Mouse (Mus musculus): ENCODE results near the gene Pip5k1c.

The Pip5k1c gene

DNA sequence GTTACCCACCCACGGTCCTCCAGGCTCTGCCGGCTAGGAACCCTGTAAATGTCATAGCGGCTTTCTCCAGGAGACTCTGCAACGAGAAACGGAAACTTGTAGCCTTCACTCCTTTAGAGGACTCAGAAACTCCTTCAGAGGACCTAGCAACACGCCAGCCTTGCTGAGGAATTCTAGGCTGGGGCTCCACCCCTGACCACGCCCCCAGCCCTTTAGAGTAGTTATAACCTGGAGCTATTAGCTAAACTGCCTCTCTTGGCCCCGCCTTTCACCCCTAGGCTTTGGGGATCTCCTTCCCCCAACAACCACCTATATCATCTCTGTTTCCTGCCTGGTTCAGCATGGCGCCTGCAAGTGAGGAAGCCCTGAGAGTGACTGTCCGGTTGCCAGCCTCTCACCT, 13.3 kb upstream of the Pip5k1c start:
- CTCF ChIA-PET = no interaction called here

DNA sequence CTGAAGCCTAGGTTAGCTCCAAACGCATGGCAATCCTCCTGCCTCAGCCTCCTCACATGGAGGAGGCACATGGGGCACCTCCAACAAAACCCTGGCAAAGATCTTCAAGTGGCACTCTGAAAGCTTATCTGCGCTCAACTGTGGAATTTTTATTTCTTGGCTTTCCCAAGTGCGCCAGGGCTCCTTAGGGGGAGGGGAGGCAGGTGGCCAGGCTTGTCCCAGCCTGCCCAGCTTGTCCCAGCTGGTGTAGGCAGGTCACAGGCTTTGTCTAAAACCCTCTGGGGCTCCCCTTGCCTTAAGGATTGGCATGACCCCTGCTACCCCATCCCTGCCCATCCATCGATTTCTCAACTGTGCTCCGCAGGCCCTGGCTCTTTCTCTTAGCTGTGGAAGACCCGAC, 8.6 kb upstream of the Pip5k1c start:
- CTCF ChIA-PET = interaction anchor here (0.7 kb wide), 1 partner anchor 12 kb away, joined by 3 read pairs; no protein-coding TSS in a partner anchor

DNA sequence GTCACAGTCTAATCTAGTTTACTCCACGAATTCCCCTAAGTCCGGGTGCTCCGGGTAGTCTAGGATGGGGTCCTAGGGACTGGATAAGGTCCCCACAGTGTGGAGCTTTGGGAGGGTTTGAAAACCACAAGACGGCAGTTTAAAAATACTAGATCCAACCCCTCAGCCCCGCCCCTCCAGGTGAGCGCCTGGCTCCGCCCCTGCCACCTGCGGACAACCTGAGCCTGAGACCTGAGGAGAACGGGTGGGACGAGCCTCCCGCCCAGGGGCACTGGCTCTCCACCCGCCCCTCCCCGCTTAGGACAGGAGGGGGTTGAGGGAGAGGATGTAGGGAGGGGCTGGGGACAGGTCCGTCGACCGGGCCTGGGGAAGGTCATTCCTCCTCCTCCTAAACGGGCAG, 8.0 kb upstream of the Pip5k1c start:
- CTCF ChIA-PET = interaction anchor here (0.7 kb wide), 1 partner anchor 11 kb away, joined by 3 read pairs; no protein-coding TSS in a partner anchor

DNA sequence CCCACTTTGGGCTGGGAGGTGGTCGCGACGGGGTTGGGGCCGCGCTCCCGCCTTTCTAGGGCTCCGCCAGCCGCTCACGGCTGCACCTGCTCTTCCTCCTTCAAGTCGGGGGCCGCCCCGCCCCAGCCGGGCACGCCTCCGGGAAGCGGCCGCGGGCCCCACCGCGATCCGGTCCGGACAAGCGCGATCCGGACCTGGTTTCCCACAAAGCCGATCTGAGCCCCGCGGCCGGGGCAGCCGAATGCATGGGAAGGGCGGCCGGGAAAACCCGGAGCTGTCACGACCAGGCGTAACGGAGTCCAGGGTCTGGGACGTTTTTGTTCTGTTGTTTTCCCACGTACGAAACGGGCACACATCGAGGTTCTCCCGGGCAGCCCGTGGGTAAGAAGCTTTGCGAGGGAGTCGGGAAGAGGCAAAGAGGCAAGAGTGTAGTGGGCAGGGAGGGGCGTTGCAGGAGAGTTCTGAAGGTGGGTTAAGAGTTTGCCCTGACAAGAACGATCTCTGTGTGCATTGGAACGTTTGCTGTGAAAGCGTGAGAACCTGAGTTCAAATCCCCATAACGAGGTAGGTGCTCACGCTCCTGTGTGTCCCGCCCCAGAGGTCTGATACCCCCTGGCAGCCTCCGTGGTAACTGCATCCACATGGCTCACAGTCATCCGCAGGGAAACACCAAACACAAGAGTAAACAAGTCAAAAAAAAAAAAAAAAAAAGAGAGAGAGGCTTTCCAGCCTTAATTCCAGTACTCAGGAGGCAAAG, 6.9 kb upstream of the Pip5k1c start:
- CTCF ChIA-PET = interaction anchor here (0.5 to 0.7 kb wide), 2 partner anchors 14 to 141 kb away, joined by 3 to 4 read pairs; no protein-coding TSS in a partner anchor

DNA sequence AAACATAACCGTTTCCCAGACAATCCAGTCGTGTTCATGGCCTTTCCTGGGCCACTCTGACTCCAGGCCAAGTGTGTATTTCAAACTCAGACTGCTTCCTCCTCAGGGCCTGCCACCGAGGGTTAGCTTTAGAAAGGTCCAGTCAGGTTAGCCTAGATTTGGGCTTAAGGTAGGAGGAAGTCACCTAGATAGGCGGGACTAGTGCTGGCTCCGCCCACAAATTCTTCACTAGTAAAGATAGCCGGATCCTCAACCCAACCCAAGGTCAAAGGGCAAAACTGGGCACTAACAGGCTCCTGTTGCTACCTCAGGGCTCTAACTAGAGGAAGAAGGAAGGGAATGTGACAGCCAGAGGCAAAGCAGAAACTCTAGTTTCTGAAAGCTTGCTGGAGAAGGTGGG, 6.2 kb upstream of the Pip5k1c start:
- CTCF ChIA-PET = no interaction called here

DNA sequence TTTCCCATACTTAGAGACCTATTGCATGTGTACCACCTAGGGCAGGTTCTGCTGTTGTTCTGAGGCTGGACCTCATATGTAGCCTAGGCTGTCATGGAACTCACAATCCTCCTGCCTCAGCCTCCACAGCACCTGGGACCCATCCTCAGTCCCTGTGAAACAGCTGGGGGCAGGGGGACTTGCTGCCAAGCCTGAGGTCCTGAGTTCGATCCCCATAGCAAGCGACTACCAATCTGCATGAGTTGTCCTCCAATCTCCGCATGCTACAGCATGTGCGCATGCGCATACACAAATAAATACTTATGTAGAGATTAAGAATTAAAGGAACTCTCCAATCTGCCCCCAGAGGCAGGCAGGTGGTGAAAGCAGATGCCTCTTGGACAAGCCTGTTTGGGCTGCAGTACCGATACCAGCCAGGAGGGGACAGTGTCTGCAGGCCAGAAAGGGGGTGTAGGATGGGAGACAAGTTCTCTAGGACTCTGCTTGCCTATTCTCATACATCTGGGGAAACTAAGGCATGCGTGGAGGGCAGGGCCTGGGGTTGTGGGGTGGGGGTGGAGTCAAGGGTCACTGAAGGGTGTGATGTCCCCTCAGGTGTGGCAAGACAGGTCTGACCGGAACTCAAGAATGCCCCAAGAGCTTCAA, 5.1 kb upstream of the Pip5k1c start:
- CTCF ChIA-PET = interaction anchor here (0.5 to 2.7 kb wide), 3 partner anchors 17 to 1237 kb away, joined by 5 to 15 read pairs (median 11); partner anchors contain the start of genes Apba3 and Mrpl54

DNA sequence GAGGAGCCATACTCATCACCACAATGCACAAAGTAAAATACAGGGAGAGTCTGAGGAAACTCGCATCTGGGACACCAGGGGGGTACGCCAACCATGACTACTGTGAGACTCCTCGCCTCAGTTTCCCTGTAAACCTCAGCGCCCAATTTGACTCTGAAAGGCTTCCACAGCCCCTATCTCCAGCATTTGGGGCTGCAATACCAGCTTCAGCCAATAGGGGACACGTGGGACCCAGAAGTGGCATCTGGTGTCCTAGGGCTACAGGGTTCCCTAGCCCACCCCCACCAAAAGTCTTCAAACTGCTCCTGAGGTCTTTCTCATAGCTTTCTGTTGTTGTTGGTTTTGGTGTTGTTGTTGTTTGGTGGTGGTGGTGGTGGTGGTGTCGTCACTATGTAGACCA, 4.2 kb upstream of the Pip5k1c start:
- CTCF ChIA-PET = interaction anchor here (0.6 to 2.7 kb wide), 4 partner anchors 16 to 475 kb away, joined by 3 to 11 read pairs (median 5); partner anchors contain the start of genes Apba3 and Mrpl54

DNA sequence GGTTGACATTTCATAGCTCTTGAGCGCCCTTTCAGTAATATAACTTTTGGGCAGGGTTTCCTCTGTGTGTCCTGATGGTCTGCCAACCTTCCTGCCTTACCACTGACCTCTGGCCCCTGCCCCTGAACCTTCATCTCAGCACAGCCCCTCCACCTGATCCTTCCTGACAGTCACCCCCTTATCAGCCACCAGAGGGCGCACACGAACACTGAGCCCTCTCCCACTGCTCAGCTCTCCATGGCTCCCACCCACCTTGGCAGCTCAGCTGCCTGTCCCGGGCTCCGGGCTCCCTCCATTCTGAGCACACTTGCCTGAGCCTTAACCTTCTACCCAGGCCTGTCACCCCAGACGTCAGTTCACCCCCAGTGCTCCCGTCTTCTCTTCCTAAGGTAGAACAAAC, 3.5 kb upstream of the Pip5k1c start:
- CTCF ChIA-PET = interaction anchor here (0.5 to 2.7 kb wide), 6 partner anchors 16 to 116 kb away, joined by 3 to 11 read pairs (median 5); partner anchors contain the start of genes Apba3 and Mrpl54

DNA sequence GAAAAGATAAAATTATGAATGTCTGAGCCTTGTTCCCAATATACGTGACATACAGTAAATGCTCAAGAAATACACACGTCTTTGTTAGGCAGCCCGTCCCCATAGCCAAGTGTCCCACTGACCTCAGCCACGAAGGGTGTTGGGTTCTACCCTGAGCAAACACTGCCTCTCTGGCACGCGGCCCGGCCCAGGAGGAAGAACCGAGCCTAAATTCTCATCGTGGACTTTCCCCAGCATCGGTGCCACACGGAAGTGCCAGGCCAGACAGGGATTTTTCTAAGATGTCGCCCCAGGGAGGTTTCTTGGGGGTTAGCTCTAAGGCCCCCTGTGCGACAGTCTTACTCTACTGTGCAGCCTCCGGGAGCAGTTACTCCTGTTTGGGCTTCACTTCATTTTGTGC, 3.0 kb upstream of the Pip5k1c start:
- CTCF ChIA-PET = interaction anchor here (0.5 to 2.7 kb wide), 3 partner anchors 15 to 115 kb away, joined by 3 to 11 read pairs (median 4); no protein-coding TSS in a partner anchor

DNA sequence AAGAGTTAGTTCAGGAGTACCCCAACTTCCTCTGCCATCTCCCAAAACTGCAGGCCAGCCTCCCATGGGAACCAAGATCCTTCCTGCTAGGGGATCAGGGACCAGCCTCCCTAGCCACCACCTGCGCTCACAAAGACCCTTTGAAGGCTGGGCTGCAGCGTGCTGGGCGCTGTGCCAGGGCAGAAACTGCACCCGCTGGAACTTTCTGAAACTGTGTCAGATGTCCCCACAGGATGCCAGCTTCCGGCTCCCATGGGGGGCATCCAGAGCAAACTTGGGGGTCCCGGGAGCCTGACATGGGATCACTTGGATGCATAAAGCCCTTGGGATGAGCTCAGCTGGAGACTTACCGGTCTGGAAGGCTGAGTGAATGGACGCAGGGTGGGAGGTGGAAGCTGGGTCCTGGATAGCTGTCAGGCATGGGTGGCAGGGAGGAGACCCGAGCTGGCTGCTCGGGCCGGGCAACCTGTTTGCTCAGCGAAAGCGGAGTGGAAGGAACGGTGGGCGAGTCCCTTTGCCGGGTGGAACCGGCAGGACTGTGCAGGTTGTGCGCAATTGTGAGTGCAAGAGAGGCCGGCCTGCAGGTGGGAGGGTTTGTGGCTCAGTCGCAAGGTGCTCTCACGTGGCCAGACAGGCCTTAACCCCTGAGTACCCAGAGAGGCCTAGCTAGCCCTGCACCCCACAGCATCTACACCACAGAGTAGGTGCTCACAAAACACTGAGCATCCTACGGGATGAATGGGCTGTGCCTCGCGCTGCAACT, 1.9 kb upstream of the Pip5k1c start:
- CTCF ChIA-PET = interaction anchor here (0.7 to 0.9 kb wide), 3 partner anchors 15 to 88 kb away, joined by 3 to 23 read pairs (median 13); no protein-coding TSS in a partner anchor

DNA sequence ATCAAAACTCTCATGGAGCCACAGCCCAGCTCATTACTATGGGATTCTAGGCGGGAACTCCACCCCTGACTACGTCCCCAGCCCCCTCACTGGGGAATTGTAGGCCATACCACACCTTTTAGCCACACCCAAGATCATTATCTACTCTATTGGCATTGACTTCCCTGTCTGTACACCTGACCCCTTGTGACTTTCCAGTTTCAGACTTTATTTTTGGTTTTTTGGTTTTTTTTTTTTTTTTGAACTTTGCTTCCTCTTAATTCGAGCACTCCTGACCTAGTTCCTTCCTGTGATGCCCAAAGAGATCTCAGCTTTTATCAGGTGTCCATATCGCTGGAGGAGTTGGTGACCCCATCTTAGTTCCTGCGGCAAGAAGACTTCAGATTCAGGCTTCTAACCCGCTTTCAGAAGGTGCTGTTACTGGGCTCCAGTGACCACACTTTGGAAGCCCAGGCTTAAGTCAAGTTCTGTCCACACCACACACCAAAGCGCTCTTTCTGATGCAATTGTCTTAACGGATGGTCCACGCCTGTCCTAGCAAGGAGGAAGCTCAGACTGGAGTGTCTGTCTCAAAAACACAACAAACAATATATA, 1.2 kb upstream of the Pip5k1c start, which contains the start of gene Tjp3:
Gene Tjp3, minus strand, starts transcription at position 71 of the 594 bp plus-strand sequence.
- CTCF ChIA-PET = interaction anchor here (0.7 to 1.8 kb wide), 3 partner anchors 10 to 249 kb away, joined by 3 to 13 read pairs (median 7); no protein-coding TSS in a partner anchor

DNA sequence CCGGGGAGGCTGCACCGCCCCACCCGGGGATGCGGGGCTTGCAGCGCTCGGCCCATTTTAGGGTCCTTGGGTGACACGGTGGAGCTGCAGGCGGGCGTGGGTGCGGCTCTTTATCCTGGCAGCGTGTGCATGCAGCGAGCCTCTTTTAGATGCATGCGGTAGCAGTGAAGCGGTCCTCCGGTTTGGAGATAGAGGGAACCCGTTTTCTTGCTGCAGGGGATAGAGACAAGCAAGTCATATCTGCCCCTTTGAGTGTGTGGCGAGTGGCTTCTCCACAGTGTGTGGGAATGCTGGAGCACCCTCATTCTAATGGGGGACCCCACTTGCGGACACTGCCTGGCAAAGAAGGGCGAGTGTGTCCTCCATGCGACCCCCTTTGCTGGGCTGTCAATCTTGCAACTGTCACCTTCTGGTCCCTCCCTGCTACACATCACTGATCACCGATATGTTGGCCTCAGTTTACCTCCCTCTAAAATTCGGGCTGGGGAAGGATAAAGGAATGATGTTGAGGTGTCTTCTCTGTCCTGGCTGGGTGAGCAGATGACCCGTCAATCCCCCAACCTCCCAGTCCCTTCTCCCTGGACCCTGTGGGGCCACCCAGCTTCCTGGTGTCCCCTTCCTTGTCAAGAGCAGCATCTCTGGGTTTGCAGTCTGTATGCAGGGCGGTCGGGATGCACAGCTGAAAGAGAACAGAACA, 719 bp downstream of the Pip5k1c start:
- CTCF ChIA-PET = interaction anchor here (1.2 to 1.8 kb wide), 2 partner anchors 8 to 24 kb away, joined by 3 to 7 read pairs; no protein-coding TSS in a partner anchor

DNA sequence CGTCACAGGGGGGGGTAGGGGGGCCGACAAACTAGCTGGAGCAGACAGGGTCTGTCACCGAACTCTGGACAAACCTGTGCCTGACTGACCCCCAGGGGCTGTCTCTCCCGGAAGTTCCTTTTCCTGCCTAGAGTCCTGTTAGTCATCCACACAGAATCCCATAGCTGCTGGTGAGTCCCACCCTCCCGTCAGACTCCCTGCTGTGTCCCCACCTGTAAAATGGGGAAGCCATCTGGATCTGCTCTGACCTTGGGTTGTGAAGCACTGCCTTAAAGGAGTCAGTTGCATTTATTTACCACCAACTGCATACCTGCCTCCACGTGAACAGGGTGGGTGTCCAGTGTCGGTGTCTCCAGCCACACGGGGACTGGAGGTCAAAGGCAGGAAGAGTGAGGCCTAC, 1.7 kb downstream of the Pip5k1c start:
- CTCF ChIA-PET = no interaction called here

DNA sequence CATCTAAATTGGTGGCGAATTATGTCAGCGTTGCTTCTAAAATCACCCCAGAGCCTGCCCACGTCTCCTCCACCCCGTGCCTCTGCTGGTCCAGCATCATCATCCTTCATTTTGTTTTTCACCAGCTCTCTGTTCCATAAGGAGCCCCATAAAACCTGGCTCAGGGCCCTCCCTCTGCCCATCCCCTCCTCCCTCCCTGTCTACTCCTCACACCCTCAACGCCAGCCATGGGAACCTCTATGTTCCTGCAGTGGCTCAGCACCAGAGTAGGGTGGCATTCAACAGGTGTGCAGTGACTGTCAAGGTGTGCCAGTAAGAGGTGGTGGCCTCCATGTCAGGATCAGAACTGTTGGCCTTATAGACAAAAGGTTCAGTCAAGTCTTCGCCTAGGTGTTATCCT, 2.4 kb downstream of the Pip5k1c start:
- CTCF ChIA-PET = no interaction called here

DNA sequence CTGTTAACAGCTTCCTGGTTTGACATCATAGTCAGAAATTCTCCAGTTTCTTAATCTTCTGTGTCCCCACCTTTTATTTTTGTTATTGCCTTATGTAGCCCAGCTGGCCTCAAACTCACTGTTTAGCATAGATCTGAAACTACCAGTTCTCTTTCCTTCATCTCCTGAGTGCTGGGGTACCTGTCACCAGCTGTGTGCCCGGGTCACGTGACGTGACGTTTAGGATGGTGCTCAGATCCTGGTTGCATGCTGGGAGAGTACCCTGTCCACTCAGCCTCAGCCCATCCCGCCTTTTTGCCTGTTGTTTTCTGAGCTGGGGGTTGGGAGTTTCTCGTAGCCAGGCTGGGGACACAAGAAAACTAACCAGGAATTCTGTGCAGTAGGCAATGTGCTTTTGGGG, 4.5 kb downstream of the Pip5k1c start:
- CTCF ChIA-PET = no interaction called here

DNA sequence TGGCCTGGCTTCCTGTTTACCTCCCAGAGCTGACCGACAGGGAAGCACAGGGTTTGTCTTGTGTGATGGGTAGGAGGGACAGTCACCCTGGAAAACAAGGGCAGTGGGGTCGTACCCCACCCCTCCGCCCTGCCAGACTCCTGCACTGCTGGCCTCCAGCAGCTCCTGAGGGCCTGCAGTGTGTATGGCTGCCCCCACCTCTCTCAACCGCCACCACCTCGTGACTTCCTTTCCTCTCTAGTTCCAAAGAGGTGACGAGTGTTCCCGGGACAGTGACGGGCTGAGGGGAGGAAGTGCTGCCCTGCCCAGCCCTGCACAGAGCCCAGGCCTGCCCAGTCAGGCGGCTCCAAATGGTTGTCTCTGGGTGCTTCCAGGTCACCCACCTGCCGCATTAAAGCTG, 5.1 kb downstream of the Pip5k1c start:
- CTCF ChIA-PET = interaction anchor here (0.6 kb wide), 2 partner anchors 48 to 208 kb away, joined by 3 to 4 read pairs; no protein-coding TSS in a partner anchor

DNA sequence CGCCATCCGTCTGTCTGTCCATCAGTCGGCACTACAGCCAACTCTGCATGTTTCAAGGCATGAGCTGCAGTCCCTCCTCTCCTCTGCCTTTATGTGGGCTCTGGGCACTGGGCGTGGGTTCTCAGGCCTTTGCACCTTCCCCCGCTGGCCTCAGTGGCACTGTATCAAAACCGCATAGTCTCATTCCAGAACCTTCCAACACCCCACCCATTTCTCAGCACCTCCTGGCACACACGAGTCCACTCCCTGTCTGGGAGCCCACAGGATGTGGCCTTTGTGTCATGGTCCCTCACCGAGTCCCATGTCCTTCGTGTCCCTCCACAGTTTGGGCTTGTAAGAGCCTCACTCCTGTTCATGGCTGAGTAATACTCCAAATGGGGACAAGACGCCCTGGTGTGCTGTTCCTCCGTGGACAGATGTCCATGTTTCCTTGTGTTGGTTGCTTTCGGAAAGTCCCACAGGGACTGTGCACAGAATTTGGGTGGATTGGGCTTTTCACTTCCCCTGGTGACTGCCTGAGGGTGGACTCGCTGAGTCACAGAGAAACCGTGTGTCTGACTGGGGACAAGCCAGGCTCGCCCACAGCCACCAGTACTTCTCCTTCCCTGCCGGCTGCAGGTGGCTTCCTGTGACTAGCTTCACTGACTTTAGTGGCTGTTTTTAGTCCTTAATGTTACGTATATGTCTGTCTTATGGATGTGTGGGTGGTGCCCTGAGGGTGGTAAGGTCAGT, 5.8 kb downstream of the Pip5k1c start:
- CTCF ChIA-PET = interaction anchor here (0.6 to 0.7 kb wide), 3 partner anchors 48 to 207 kb away, joined by 3 to 5 read pairs (median 4); no protein-coding TSS in a partner anchor

DNA sequence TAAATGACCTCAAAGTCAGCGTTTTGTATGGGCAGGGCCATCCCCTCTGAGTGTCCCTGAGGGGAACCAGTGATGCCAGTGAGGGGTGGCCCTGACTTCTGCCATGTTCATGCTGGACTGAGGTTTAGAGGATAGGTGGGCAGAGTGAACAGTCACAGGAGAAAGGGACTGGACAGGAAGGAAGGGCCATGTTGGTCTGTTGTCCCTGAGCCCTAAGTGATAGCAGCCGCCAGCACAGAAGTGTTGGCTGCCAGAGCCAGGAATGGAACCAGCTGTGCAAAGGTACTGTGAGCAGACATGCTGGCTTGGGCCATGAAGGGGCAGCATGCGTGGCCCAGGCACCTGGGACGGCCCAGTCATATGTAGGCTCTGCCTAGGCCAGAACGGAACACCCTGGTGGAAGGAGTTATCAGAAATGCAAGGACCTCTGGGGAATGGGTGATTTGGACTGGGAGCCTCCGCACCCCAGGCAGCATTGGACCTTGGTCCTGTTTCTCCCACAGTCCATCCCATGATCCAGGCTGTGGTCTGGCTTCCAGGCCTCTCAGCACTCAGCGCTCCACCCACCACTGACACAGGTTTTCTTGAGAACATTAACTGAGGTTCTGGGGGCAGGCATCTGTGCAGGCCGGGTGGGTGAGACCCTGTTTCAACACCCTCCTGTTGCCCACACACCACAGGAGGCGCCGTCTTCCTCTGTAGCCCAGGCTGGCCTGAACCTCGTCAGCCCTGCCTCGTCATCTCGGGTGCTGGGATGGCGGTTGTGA, 7.0 kb downstream of the Pip5k1c start:
- CTCF ChIA-PET = interaction anchor here (0.5 to 0.7 kb wide), 2 partner anchors 127 to 148 kb away, joined by 5 read pairs; no protein-coding TSS in a partner anchor

DNA sequence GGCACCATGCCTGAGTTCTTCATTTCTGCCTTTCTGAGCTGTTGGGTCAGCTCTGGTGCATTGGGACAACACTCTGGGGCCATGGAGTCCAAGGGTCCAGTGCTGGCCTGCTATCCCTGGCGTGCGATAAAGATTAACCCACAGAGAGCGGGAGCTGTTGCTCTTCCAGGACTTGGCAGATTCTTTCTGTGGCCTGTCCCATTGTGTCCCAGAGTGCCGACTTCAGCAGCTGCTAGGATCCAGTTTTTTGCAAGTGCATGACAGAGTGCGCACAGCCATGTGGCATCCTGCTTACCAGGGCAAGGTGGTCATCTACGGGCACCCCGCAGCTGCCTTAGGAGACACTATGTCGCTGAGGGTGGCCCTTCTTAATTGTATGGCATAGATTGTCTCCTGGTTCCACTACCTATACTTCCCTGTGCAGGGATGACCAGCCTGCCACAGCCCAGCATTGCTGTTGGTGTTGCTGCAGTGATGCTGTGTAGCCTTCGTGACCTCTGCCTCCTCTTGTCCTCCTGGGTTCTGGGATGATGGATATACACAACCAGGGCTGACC, 7.7 kb downstream of the Pip5k1c start:
- CTCF ChIA-PET = no interaction called here
